Mouse (Mus musculus) stomach, postnatal 0 days (tissue): Measurements from ENCODE around the gene Gabrg3. TPM values are rescaled to one million over a fixed set of nuclear protein-coding genes. Genes with fewer than 3 reads are reported as not detected.

Experiments used
- ATAC-seq: fragments of 200-750 bp; cut with Nextera tagmentation; 2 replicates; pipeline ENCODE4 v1.8.0; 2017; ENCODE audit not compliant: low FRiP score, low TSS enrichment
- DNase-seq: peaks from one replicate; pipeline ENCODE4 v3.0.0-alpha.2; 2016; ENCODE audit warnings: low spot score
- H3K27ac ChIP-seq: fragments of 300-500 bp; sonication (generic); replicated peaks from 2 replicates; pipeline ENCODE4 v1.5.1; 2014; ENCODE audit warnings: mild to moderate bottlenecking, control low read depth
- H3K27me3 ChIP-seq: fragments of 300-500 bp; sonication (generic); 2 replicates; pipeline ENCODE4 v1.6.1; 2014; ENCODE audit warnings: low read length; ENCODE audit not compliant: control insufficient read depth, insufficient read depth
- H3K36me3 ChIP-seq: fragments of 300-500 bp; sonication (generic); 2 replicates; pipeline ENCODE4 v1.6.1; 2014; ENCODE audit warnings: low read length, mixed read lengths; ENCODE audit not compliant: control insufficient read depth, insufficient read depth
- H3K4me1 ChIP-seq: fragments of 300-500 bp; sonication (generic); replicated peaks from 2 replicates; pipeline ENCODE4 v1.6.1; 2014; ENCODE audit warnings: antibody characterized with exemption; ENCODE audit not compliant: control insufficient read depth, insufficient read depth
- H3K4me2 ChIP-seq: fragments of 300-500 bp; sonication (generic); replicated peaks from 2 replicates; pipeline ENCODE4 v1.6.1; 2014; ENCODE audit warnings: low read depth, mild to moderate bottlenecking, control low read depth, moderate library complexity
- H3K4me3 ChIP-seq: fragments of 300-500 bp; sonication (generic); 2 replicates; pipeline ENCODE4 v1.5.1; 2014; ENCODE audit warnings: low read depth, low read length, control low read depth
- H3K9ac ChIP-seq: fragments of 300-500 bp; sonication (generic); 2 replicates; pipeline ENCODE4 v1.6.1; 2014; ENCODE audit warnings: mild to moderate bottlenecking, low read length, control low read depth, mixed read lengths
- H3K9me3 ChIP-seq: fragments of 300-500 bp; sonication (generic); 2 replicates; pipeline ENCODE4 v1.6.1; 2016; ENCODE audit warnings: low read length; ENCODE audit not compliant: control insufficient read depth
- CTCF ChIP-seq: IDR thresholded peaks from 2 replicates; pipeline ENCODE4 v1.5.1; 2016; ENCODE audit warnings: antibody characterized with exemption, low read depth, mild to moderate bottlenecking, moderate library complexity
- EP300 ChIP-seq: optimal IDR thresholded peaks from 2 replicates; pipeline ENCODE3; 2016; ENCODE audit warnings: antibody characterized with exemption
- WGBS: fragments of 180-500 bp; shearing (Covaris S2); extraction: QIAGEN DNeasy Blood & Tissue Kit; methylation state at CpG from one replicate; pipeline ENCODE4 v1.1.7; 2014; 5-methylcytosine and 5-hydroxymethylcytosine counted together
- polyA plus RNA-seq: library from polyadenylated mRNA; unstranded; fragments of >200 nt; fragmentation: Nextera tagmentation; extraction: Ambion mirVana; gene quantifications from 2 replicates; pipeline ENCODE4 v1.2.1, GENCODE M21; 2015

Gene Gabrg3
- polyA plus RNA-seq, 1 experiment from 2014 or later = 0.56 TPM

DNA sequence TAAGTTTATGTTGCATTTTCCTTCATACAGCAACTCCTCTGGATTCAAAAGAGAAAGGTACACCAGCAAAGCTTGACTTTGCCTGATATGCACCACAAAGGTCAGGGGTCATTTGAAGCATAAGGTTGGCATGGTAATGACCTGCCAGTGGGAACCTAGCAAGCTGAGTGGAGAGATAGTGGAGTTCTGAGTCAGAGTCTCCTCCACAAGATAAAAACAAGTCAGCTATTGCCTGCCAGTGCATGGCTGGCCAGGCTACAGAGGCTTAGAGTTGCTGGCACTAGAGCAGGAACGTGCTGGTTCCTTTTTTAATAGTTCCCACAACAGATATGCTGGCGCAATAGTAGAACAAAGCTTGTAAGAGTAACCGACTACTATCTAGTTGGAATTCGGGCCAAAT is 6.6 kb upstream of the Gabrg3 start:
- H3K27me3 ChIP-seq = no peaks in the 10 kb centered on the region
- H3K4me1 ChIP-seq = no peaks in the 10 kb centered on the region
- ATAC-seq (no peak), DNase-seq (no peak)
- no peaks in the 10 kb centered on the region for H3K9me3 ChIP-seq
- H3K27ac ChIP-seq = no peak overlapping the region
- H3K4me3 ChIP-seq = no peak overlapping the region
- no peak overlapping the region for H3K4me2 ChIP-seq
- TF ChIP-seq EP300 (no peak), CTCF (no peak)
- no peak overlapping the region for H3K9ac ChIP-seq
- 82% methylated on average over 4 of the region's 4 CpGs for WGBS
- no peaks in the 10 kb centered on the region for H3K36me3 ChIP-seq

DNA sequence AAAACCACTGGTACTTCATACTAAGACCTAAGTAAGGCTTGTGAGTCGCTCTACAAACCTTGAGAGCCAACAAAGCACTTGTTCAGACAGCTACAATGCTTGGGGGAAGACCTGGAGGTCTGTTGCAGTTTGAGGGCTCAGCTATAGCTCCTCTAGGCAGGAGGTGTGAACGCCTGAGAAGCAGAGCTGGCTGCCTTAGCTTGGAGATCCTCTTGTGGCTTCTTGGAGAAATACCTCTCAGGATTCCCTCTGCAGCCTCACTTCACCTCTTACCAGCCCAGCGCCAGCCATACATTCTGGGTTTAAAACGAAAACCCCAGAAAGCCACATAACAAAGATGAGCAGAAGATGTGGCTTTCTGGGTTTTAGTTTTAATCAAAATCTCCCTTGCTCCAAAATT is 3.1 kb upstream of the Gabrg3 start:
- Histone ChIP-seq H3K4me3 (no peak overlapping the region), H3K27ac (no peak overlapping the region), H3K36me3 (no peaks in the 10 kb centered on the region), H3K27me3 (peaks cover 7% of the 10 kb centered on the region), H3K4me1 (no peaks in the 10 kb centered on the region), H3K9ac (no peak overlapping the region), H3K9me3 (no peaks in the 10 kb centered on the region), H3K4me2 (no peak overlapping the region)
- no peak for ATAC-seq
- WGBS = 36% methylated on average over 4 of the region's 4 CpGs
- TF ChIP-seq CTCF = no peak
- no peak for TF ChIP-seq EP300
- DNase-seq = no peak

DNA sequence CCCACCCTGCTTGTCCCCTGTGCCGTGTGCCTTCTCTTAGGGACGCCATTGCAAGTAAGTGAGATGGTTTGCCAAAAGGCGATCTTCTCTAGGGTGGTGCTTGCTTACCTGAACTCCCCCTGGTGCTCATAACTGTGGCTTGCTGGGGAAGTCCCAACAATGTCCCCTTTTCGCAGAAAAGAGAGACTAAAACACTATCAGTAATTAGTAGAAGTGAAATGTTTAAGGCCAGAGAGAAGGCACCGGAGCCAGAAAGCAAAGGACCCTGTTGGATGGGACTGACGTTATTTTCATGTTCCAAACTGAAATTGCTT is 310 bp upstream of the Gabrg3 start:
- 28% methylated on average over 6 of the region's 6 CpGs for WGBS
- H3K4me2 ChIP-seq = peak overlapping the region; percentile 88
- peak; percentile 11; the same call in 1 of the 2 replicates for TF ChIP-seq CTCF
- TF ChIP-seq EP300 = no peak
- ATAC-seq (peak; percentile 32; the same call in 1 of the 2 replicates), DNase-seq (no peak)
- peaks cover 7% of the 10 kb centered on the region for H3K27me3 ChIP-seq
- H3K9ac ChIP-seq = no peak overlapping the region
- peak overlapping the region; percentile 41 for H3K4me3 ChIP-seq
- no peaks in the 10 kb centered on the region for H3K36me3 ChIP-seq
- H3K9me3 ChIP-seq = no peaks in the 10 kb centered on the region
- no peak overlapping the region for H3K27ac ChIP-seq
- no peaks in the 10 kb centered on the region for H3K4me1 ChIP-seq

DNA sequence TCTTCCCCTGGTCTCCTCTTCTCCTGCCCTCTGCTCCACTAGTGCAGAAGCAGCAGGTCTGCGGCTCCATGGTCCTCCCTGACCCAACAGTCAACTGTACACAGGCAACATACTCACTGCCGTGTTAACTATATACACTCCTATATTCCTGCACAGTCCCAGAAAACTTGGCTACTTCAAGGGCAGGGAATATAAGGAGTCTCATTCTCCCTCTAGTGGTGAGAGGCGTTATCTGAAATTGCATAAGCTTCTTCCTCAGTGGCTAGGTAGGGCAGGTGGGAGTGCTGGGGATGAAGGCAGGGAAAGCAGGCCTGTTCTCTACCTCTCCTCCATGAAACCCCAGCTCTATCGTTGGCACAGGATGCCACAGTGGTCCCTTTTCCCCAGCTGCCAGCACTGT is 2.9 kb downstream of the Gabrg3 start:
- ATAC-seq (no peak; the same call in 1 of the 2 replicates), DNase-seq (no peak)
- Histone ChIP-seq H3K9ac (no peak overlapping the region), H3K9me3 (no peaks in the 10 kb centered on the region), H3K27me3 (peaks cover 7% of the 10 kb centered on the region), H3K4me3 (no peak overlapping the region), H3K27ac (no peak overlapping the region), H3K4me1 (no peaks in the 10 kb centered on the region), H3K4me2 (no peak overlapping the region), H3K36me3 (no peaks in the 10 kb centered on the region)
- peak; percentile 79 for TF ChIP-seq CTCF
- no peak for TF ChIP-seq EP300
- WGBS = 20% methylated on average over 4 of the region's 4 CpGs

DNA sequence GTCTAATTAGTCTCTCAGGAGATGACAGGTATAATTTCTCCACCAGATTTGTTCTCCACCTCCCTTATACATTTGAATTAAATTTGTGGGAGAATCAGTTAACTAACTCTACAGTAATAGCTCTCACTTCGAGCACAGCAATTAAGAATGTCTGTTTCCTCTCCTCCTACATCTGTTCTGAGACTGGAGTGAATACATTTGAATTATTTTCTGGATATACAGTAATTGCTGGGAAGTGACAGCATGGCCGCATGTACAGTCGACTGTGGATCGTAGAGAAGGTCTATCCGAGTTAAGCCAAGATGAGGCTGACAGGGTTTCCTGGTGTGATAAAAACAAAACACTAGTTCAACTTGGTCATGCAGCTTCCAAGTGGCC is 21.0 kb downstream of the Gabrg3 start:
- no peak for DNase-seq
- WGBS = 75% methylated on average over 5 of the region's 5 CpGs

DNA sequence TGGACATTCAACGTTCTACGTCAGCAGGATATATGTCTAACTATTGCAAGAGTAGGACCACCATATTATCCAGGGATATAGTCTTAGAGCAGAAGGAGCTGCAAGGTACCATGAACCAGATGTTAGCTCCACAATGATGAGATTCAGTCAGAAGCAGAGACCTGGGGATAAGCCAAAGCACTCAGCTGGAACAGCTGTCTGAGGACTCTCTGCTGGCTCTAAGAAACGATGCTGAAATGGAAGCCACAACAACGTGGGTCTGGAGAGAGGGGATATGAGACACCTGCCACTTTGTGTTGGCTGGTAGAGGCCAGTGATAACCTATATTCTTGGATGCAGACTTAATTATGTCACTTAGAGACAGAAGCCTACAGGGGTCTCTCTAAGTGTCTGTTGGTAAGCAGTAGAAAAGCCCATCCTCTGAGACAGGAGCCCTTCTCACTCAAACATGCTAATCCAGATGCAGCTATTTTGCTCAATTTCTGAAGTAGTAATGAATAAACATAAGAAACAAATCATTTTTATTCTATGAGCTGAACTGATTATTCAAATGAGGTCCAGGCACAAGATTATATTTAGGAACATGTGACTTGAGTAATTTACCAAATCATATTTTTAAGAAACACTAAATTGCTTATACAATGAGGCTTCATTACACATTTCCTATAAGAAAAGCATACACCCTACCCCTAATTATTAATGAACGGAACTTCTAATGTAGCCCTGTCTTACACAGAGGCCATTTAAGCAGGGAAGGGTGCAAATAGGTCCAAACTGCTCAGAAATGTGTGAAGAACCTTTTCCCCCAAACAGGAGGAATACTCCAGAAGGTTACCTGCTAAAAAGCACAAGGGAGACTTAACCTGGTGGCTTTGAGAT is 21.6 kb downstream of the Gabrg3 start:
- WGBS = 75% methylated on average over 5 of the region's 5 CpGs
- no peaks in the 10 kb centered on the region for H3K27me3 ChIP-seq
- TF ChIP-seq EP300 = no peak
- no peak for TF ChIP-seq CTCF
- DNase-seq (no peak), ATAC-seq (no peak)
- H3K4me3 ChIP-seq = no peak overlapping the region
- no peaks in the 10 kb centered on the region for H3K4me1 ChIP-seq
- H3K4me2 ChIP-seq = no peak overlapping the region
- H3K9me3 ChIP-seq = no peaks in the 10 kb centered on the region
- H3K27ac ChIP-seq = no peak overlapping the region
- no peaks in the 10 kb centered on the region for H3K36me3 ChIP-seq
- H3K9ac ChIP-seq = no peak overlapping the region

More for the DNA sequence above, 21.0 kb downstream of the Gabrg3 start:
- Histone ChIP-seq H3K4me3 (no peak overlapping the region), H3K9me3 (no peaks in the 10 kb centered on the region), H3K4me2 (no peak overlapping the region), H3K4me1 (no peaks in the 10 kb centered on the region), H3K27ac (no peak overlapping the region), H3K9ac (no peak overlapping the region), H3K27me3 (no peaks in the 10 kb centered on the region), H3K36me3 (no peaks in the 10 kb centered on the region)
- ATAC-seq = no peak
- TF ChIP-seq CTCF (no peak), EP300 (no peak)
